Mouse (Mus musculus) midbrain, embryonic 14.5 days (tissue): Measurements from ENCODE around the gene Mpp3. TPM values are rescaled to one million over a fixed set of nuclear protein-coding genes. Genes with fewer than 3 reads are reported as not detected.

ENCODE experiments used
- ATAC-seq: fragments of 200-750 bp; cut with Nextera tagmentation; 2 replicates; pipeline ENCODE4 v1.8.0; 2017; ENCODE audit warnings: moderate number of reproducible peaks, moderate library complexity; ENCODE audit not compliant: low FRiP score, low TSS enrichment
- DNase-seq: peaks from one replicate; pipeline ENCODE4 v3.0.0-alpha.2; 2015
- H3K27ac ChIP-seq: fragments of 300-500 bp; sonication (generic); replicated peaks from 2 replicates; pipeline ENCODE4 v1.5.1; 2014; ENCODE audit warnings: mild to moderate bottlenecking, low read depth, low read length, moderate library complexity
- H3K27me3 ChIP-seq: fragments of 300-500 bp; sonication (generic); 2 replicates; pipeline ENCODE4 v1.6.1; 2014; ENCODE audit warnings: low read length, control low read depth, mixed read lengths; ENCODE audit not compliant: control insufficient read depth, insufficient read depth
- H3K36me3 ChIP-seq: fragments of 300-500 bp; sonication (generic); 2 replicates; pipeline ENCODE4 v1.6.1; 2014; ENCODE audit warnings: low read length, control low read depth; ENCODE audit not compliant: control insufficient read depth, insufficient read depth
- H3K4me1 ChIP-seq: fragments of 300-500 bp; sonication (generic); 2 replicates; pipeline ENCODE4 v1.6.1; 2014; ENCODE audit warnings: mild to moderate bottlenecking, antibody characterized with exemption, low read length, control low read depth; ENCODE audit not compliant: control insufficient read depth, insufficient read depth
- H3K4me2 ChIP-seq: fragments of 300-500 bp; sonication (generic); 2 replicates; pipeline ENCODE4 v1.6.1; 2014; ENCODE audit warnings: mild to moderate bottlenecking, low read length, moderate library complexity
- H3K4me3 ChIP-seq: fragments of 300-500 bp; sonication (generic); replicated peaks from 2 replicates; pipeline ENCODE4 v1.5.1; 2014; ENCODE audit warnings: low read depth, low read length
- H3K9ac ChIP-seq: fragments of 300-500 bp; sonication (generic); replicated peaks from 2 replicates; pipeline ENCODE4 v1.6.1; 2014; ENCODE audit warnings: mild to moderate bottlenecking, low read length, moderate library complexity
- H3K9me3 ChIP-seq: fragments of 300-500 bp; sonication (generic); 2 replicates; pipeline ENCODE4 v1.6.1; 2016; ENCODE audit warnings: low read length, control low read depth, mixed read lengths; ENCODE audit not compliant: control insufficient read depth
- WGBS: fragments of 180-500 bp; shearing (Covaris S2); extraction: QIAGEN DNeasy Blood & Tissue Kit; methylation state at CpG from one replicate; pipeline ENCODE4 v1.1.7; 2014; 5-methylcytosine and 5-hydroxymethylcytosine counted together
- polyA plus RNA-seq: library from polyadenylated mRNA; unstranded; fragments of >200 nt; fragmentation: Nextera tagmentation; extraction: Ambion mirVana; gene quantifications from 2 replicates; pipeline ENCODE4 v1.2.1, GENCODE M21; 2014

Mpp3 gene
- 45.4 and 54.2 TPM in 2 replicates for polyA plus RNA-seq

- Histone ChIP-seq H3K4me3 (peak within 1 kb of the TSS; percentile 68), H3K9ac (peak within 1 kb of the TSS; percentile 84), H3K9me3 (no peaks in the 10 kb centered on the region), H3K36me3 (peaks cover under 1% of the 10 kb centered on the region; the same call in 1 of the 2 replicates), H3K4me2 (peak within 1 kb of the TSS; percentile 64), H3K27ac (peak within 1 kb of the TSS; percentile 91), H3K27me3 (no peaks in the 10 kb centered on the region), H3K4me1 (peaks cover 27% of the 10 kb centered on the region)
- WGBS = 77% methylated on average over 6 of the region's 6 CpGs
- no peak for DNase-seq
- ATAC-seq = no peak
These were observed at the start of gene Mpp3 for GRCm38 (mm10) chr11:102028087-102028816. TSS of gene Mpp3 (minus strand) at chr11:102028461.

- Histone ChIP-seq H3K36me3 (peaks cover 39% of the 10 kb centered on the region), H3K27ac (no peak overlapping the region), H3K4me1 (no peaks in the 10 kb centered on the region), H3K4me3 (no peak overlapping the region), H3K4me2 (no peak overlapping the region), H3K9ac (no peak overlapping the region), H3K9me3 (no peaks in the 10 kb centered on the region), H3K27me3 (no peaks in the 10 kb centered on the region)
- WGBS = 55% methylated on average over 14 of the region's 14 CpGs
- no peak for ATAC-seq
- DNase-seq = no peak
These were observed 45.5 kb upstream of the Mpp3 start for GRCm38 (mm10) chr11:102073722-102074121.

- Histone ChIP-seq H3K4me2 (no peak overlapping the region), H3K4me3 (no peak overlapping the region), H3K36me3 (peaks cover 33% of the 10 kb centered on the region), H3K9ac (no peak overlapping the region), H3K4me1 (no peaks in the 10 kb centered on the region), H3K27ac (no peak overlapping the region), H3K9me3 (no peaks in the 10 kb centered on the region), H3K27me3 (no peaks in the 10 kb centered on the region)
- DNase-seq (no peak), ATAC-seq (no peak)
- WGBS = 83% methylated on average over 5 of the region's 5 CpGs
These were observed 44.5 kb upstream of the Mpp3 start for GRCm38 (mm10) chr11:102072729-102073128.

GRCm38 (mm10) chr11:102070426-102070825 lies 42.2 kb upstream of the Mpp3 start:
- no peak for ATAC-seq

GRCm38 (mm10) chr11:102069633-102070032 lies 41.4 kb upstream of the Mpp3 start:
- Histone ChIP-seq H3K4me1 (no peaks in the 10 kb centered on the region), H3K36me3 (peaks cover 11% of the 10 kb centered on the region), H3K27me3 (no peaks in the 10 kb centered on the region), H3K4me2 (no peak overlapping the region), H3K4me3 (no peak overlapping the region), H3K27ac (no peak overlapping the region), H3K9me3 (no peaks in the 10 kb centered on the region), H3K9ac (no peak overlapping the region)
- DNase-seq = no peak
- WGBS = 52% methylated on average over 11 of the region's 11 CpGs
- no peak for ATAC-seq

More at GRCm38 (mm10) chr11:102070426-102070825, 42.2 kb upstream of the Mpp3 start:
- DNase-seq = peak; percentile 24
- Histone ChIP-seq H3K9me3 (no peaks in the 10 kb centered on the region), H3K9ac (no peak overlapping the region), H3K4me2 (peak overlapping the region; percentile 17; the same call in 1 of the 2 replicates), H3K27me3 (no peaks in the 10 kb centered on the region), H3K4me3 (no peak overlapping the region), H3K4me1 (no peaks in the 10 kb centered on the region), H3K27ac (no peak overlapping the region), H3K36me3 (peaks cover 15% of the 10 kb centered on the region)
- WGBS = 3% methylated on average over 13 of the region's 13 CpGs

DNA sequence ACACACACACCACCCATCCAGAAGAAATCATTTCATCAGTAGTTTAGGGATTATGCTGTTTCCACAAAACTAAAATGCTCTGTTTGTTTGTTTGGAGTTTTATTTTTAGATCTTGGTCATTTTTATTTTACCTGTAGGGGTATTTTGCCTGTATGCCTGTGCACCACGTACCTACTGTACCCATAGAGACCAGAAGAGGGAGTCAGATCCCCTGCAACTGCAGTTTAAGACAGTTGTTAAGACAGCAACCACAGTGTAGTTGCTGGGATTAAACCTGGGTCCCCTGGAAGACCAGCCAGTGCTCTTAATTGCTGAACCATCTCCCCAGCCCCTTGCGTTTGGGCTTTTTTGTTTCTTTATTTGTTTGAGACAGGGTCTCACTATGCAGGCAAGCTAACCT lies 40.7 kb upstream of the Mpp3 start:
- DNase-seq = peak; percentile 55
- WGBS = 45% methylated on average over 2 of the region's 2 CpGs

DNA sequence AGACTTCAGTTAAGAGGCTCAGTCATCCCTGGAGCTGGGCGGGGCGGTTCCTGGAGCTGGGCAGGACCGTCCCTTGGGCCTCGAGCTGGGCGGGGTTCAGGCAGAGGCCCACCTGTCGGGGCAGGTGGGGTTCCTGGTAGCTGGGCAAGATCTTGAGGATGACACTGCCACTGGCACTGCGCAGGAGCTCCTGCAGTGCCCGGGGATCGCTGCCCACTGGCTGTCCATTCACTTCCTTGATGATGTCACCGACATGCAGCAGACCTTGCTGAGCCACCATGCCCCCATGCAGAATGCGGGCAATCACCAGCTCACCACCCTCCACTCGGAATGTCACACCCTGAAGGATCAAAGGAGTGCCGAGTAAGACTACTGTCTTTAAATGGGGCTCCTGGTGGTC lies 34.8 kb upstream of the Mpp3 start:
- Histone ChIP-seq H3K4me2 (no peak overlapping the region), H3K4me3 (no peak overlapping the region), H3K9ac (no peak overlapping the region), H3K27me3 (no peaks in the 10 kb centered on the region), H3K4me1 (0 out of 2 replicates have a peak, but pooled peaks cover 3% of the 10 kb centered on the region), H3K27ac (no peak overlapping the region), H3K9me3 (no peaks in the 10 kb centered on the region), H3K36me3 (peaks cover 45% of the 10 kb centered on the region)
- 85% methylated on average over 13 of the region's 13 CpGs for WGBS
- no peak for ATAC-seq
- DNase-seq = no peak

More for the DNA sequence above, 40.7 kb upstream of the Mpp3 start:
- no peak overlapping the region for H3K27ac ChIP-seq
- no peak overlapping the region for H3K4me3 ChIP-seq
- H3K27me3 ChIP-seq = no peaks in the 10 kb centered on the region
- H3K9ac ChIP-seq = no peak overlapping the region
- no peaks in the 10 kb centered on the region for H3K9me3 ChIP-seq
- H3K4me2 ChIP-seq = no peak overlapping the region
- no peaks in the 10 kb centered on the region for H3K4me1 ChIP-seq
- ATAC-seq = no peak
- H3K36me3 ChIP-seq = peaks cover 9% of the 10 kb centered on the region

DNA sequence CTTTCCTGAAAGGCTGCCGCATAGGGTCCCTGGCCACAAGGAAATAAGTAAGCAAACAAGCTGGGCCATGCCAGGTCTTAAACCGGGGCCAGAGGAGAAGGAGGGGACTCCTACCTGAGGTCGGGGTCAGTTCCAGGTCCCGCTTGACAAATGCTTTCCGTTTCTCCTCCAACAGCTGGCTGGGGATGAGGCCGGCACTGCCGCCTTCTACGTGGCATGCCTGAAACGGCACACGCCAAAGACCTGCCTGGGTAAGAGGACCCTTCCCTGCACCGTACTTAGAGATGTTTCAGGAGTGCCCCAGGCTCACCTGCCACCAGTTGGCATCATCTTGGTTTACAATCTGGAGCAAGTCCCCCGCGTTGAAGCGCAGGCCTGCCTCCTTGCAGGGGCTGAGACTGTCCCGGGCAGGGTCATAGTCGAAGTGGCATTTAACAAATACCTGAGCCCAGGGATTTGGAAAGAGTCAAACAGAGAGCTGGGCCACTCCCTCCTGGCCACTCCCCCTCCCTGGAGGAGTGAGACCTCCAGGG lies 33.7 kb upstream of the Mpp3 start:
- H3K4me1 ChIP-seq = 0 out of 2 replicates have a peak, but pooled peaks cover 3% of the 10 kb centered on the region
- ATAC-seq (no peak), DNase-seq (no peak)
- H3K27ac ChIP-seq = no peak overlapping the region
- H3K9ac ChIP-seq = no peak overlapping the region
- H3K27me3 ChIP-seq = no peaks in the 10 kb centered on the region
- no peak overlapping the region for H3K4me3 ChIP-seq
- H3K36me3 ChIP-seq = peaks cover 49% of the 10 kb centered on the region
- no peak overlapping the region; the same call in 1 of the 2 replicates for H3K4me2 ChIP-seq
- 40% methylated on average over 16 of the region's 16 CpGs for WGBS
- H3K9me3 ChIP-seq = no peaks in the 10 kb centered on the region
